Mouse (Mus musculus) brown adipose tissue, adult 24 weeks (tissue): ENCODE data around the gene Nacc1. TPM values are rescaled to one million over a fixed set of nuclear protein-coding genes. Genes with fewer than 3 reads are reported as not detected.
"Not testable (repeated sequence)": the region's sequence is repeated elsewhere in the genome, so short reads cannot be mapped to it uniquely, and the experiment has no call there.

Experiments
- H3K27ac ChIP-seq: fragments of 200-500 bp; replicated peaks from 2 replicates; pipeline ENCODE4 v1.5.1; 2012; ENCODE audit warnings: low read depth, mild to moderate bottlenecking, low read length
- H3K4me1 ChIP-seq: fragments of 200-500 bp; 2 replicates; pipeline ENCODE4 v1.6.1; 2012; ENCODE audit warnings: low read length, mixed read lengths; ENCODE audit not compliant: control insufficient read depth, insufficient read depth, insufficient read length
- H3K4me3 ChIP-seq: fragments of 200-500 bp; 2 replicates; pipeline ENCODE4 v1.5.1; 2012; ENCODE audit warnings: low read depth, mild to moderate bottlenecking, low read length, moderate library complexity; ENCODE audit not compliant: insufficient read depth
- polyA plus RNA-seq: library from polyadenylated mRNA; stranded (reverse); fragments of >200 nt; gene quantifications from 2 replicates; pipeline ENCODE4 v1.2.4, GENCODE M21; 2012; ENCODE audit not compliant: missing spikeins, insufficient read depth, insufficient read length

Nacc1 gene
- polyA plus RNA-seq, 1 experiment = 22.9 TPM

DNA sequence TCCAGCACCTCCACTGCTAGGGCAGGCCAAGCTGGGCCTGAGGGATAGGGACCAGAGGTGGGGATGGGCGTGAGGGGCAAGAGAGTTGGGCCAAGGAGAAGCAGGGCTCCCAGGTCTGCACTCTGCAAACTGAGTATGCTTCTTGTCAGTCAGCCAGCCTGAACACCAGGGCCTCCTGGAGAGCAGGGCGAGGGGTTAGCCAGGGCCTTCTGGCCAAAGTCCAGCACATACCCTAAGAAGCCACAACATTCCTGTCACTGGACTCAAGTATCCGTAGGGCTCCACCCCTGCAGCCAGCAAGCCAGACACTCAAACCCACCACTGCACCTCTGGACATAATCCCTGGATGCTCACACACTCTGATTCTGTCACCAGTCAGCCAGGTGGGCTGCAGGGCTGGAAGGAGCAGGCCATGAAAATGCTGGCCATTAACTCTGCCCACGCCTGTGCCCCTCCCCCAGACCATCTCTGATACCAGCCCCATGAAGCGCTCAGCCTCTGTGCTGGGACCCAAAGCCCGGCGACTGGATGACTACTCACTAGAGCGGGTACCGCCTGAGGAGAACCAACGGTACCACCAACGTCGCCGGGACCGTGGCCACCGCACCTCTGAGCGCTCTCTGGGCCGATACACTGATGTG, 51.5 kb downstream of the Nacc1 start:
- H3K4me1 ChIP-seq = peaks cover 7% of the 10 kb centered on the region; the same call in 1 of the 2 replicates
- no peak overlapping the region for H3K27ac ChIP-seq

DNA sequence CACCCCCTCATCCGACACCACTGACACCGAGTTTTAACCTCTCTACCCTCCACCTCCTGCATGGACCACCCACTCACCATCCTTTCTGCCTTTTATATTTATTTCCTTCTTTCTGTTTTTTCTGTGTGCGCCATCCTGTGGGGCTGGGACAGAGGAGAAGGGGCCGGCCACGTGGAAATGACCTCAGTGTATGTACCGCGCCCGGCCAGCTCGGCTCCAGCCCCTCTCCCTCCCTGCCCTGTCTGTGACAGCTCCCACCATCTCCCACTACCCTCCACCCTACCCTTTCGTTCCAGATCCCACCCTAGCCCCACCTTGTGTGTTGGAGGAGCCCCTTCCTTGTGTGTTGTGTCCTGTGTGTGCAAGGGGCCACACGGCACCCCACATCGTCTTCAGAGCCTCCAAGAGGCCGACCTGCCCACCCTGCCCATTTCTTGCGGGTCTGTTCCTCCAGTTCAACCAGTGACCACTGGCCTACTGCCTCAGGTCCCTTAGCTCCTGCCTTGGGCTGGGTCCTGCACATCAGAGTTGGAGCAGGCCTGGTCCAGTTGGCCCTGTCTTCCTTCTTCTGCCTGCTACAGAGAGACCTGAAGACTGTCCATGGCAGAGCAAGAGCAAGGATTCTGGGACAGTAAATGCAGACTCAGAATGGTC, 52.1 kb downstream of the Nacc1 start:
- H3K27ac ChIP-seq = peak overlapping the region; percentile 64
- no peak overlapping the region for H3K4me3 ChIP-seq
- peaks cover 7% of the 10 kb centered on the region; the same call in 1 of the 2 replicates for H3K4me1 ChIP-seq

More for the DNA sequence above, 51.5 kb downstream of the Nacc1 start:
- no peak overlapping the region for H3K4me3 ChIP-seq

DNA sequence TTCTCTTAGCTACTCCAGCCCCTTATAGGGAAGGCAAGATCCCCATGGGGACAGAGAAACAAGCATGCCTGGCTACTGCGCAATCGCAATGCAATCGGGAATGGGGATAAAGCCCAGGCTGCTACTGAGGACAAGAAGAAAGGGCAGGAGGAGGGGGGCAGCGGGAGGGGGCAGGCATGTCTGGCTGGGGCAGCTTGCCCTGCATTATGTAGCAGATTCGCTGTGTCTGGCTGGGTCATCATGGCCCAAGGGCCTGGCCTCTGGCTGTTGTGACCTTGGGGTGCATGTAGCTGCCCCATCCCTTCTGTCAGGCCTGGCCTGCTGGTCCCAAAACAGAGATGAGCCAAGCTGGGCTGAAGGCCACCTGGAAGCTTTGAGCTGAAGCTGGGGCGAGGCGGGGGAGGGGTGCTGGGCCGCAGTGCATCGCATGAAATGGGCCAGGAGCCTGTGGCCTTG, 52.8 kb downstream of the Nacc1 start:
- H3K4me3 ChIP-seq = no peak overlapping the region
- H3K4me1 ChIP-seq = peaks cover 7% of the 10 kb centered on the region; the same call in 1 of the 2 replicates
- H3K27ac ChIP-seq = 0 out of 2 replicates have a peak overlapping the region, but pooled peaks have one; percentile 64

DNA sequence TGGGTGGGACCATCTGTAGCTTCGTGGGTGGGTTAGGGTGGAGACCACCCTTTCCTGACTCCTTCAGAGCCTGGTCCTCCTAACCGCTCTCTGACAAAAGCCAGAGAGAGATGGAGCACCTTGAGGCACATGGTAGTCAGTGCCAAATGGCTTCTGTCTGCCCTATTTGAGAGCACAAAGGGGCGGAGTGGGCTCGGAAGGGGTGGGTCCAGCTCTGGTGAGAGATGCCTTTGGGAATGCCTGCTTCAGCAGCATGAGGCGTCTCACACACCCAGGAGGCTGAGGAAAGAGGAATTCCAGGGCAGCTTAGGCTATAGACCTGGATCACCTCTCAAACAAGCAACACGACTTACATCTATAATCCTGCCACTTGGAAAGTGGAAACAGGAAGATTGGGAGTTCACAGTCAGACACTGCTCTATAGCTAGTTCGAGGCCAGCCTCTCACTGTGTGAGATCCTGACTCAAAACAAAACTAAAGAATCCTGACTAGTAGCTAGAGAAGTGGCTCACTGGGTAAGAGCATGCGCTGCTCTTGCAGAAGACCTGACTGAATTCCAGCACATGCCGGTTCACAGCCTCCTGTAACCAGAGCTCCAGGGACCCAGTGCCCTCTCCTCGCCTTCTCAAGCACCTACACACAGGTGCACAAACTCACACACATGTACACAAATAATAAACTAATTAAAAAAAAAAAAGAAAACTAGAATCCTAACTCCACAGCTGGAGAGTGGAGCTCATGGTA, 53.6 kb downstream of the Nacc1 start:
- Histone ChIP-seq H3K4me1 (peaks cover 7% of the 10 kb centered on the region; the same call in 1 of the 2 replicates), H3K27ac (no peak overlapping the region; the same call in 1 of the 2 replicates), H3K4me3 (no peak overlapping the region)

DNA sequence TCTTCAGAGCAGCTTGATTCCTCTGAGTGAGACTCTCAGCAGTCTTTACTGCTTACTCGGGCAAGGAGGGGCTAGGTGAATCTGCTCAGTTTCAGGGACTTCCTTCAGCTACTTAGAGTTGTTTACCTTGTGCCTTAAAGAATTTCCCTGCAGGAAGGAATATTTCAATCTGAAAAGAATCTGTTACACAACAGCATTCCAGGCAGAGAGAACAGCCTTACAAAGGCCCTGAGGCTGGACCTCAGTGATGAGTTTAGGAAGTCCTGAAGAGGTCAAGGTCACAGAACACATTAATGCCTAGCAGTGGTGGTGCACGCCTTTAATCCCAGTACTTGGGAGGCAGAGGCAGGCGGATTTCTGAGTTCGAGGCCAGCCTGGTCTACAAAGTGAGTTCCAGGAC, 55.8 kb downstream of the Nacc1 start:
- H3K27ac ChIP-seq = no peak overlapping the region
- no peak overlapping the region for H3K4me3 ChIP-seq
- peaks cover 7% of the 10 kb centered on the region; the same call in 1 of the 2 replicates for H3K4me1 ChIP-seq

DNA sequence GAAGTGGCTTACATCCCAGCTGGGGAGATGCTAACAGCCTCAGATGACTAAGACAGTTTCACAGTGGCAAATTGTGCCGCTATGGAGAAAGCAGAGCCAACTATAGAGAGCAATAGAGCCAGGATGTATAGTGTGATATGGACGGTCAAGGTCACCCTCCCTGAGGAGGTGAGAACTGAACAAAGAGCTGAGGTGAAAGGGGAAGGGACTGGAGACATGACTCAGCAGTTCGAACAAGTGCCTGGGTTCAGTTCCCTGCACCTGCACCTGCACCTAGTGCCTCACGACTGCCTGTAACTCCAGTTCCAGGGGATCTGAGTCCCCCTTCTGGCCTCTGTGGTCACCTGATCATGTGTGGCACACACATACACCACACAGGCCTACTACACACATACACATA, 57.5 kb downstream of the Nacc1 start:
- Histone ChIP-seq H3K4me3 (no peak overlapping the region), H3K27ac (no peak overlapping the region), H3K4me1 (peaks cover 3% of the 10 kb centered on the region; the same call in 1 of the 2 replicates)

DNA sequence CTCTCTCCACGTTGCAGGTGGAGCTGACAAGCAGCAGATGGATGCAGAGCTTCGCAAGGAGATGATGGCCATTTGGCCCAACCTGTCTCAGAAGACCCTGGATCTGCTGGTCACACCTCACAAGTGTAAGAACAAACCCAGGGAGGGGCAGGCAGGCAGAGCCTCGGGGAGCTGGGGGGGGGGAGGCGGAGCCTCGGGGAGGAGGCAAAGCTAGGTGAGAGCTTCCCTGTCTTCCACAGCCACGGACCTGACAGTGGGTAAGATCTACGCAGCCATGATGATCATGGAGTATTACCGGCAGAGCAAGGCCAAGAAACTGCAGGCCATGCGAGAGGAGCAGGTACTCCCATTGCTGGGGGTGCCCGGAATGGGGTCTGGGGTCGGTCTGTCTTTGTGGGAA, 58.1 kb downstream of the Nacc1 start:
- no peak overlapping the region for H3K27ac ChIP-seq
- peaks cover 3% of the 10 kb centered on the region; the same call in 1 of the 2 replicates for H3K4me1 ChIP-seq
- no peak overlapping the region for H3K4me3 ChIP-seq

DNA sequence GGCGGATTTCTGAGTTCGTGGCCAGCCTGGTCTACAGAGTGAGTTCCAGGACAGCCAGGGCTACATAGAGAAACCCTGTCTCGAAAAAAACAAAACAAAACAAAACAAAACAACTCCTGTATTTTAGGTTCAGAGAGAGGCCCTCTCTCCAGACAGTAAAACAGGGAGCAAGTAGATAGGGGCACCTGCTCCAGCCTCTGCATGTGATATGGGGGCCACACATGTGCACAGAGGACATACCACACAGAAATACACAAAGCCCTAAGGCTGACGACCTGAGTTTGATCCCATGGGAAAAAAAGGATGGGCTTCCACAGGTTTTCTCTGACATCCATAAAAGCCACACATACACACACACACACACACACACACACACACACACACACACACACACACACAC, 64.2 kb downstream of the Nacc1 start:
- not testable (repeated sequence) for H3K27ac ChIP-seq, H3K4me3 ChIP-seq, H3K4me1 ChIP-seq

DNA sequence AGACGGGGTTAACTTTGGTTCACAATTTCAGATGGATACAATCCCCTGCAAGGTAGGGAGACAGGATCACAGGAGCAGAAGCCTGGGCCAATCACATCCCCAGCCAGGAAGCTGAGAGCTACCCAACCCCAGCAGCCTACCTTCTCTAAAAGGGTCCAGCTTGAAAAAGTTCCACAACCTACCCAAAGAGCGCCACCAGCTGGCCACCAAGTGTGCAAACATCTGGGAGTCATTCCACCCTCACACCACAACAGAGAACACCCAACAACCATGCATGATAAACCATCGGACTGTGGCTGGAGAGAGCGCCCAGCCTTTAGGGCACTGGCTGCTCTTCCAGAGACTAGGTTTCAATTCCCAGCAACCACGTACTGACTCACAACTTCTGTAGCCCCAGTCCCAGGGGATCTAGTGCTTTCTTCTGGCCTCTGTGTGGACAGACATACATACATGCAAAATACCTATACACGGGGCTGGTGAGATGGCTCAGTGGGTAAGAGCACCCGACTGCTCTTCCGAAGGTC, 66.5 kb downstream of the Nacc1 start:
- Histone ChIP-seq H3K4me1 (no peaks in the 10 kb centered on the region; the same call in 1 of the 2 replicates), H3K4me3 (no peak overlapping the region), H3K27ac (no peak overlapping the region)

Other genes starting within 250 kb of the Nacc1 start
- 17.2 and 62.3 TPM in 2 replicates for gene Ier2, start 25.0 kb downstream of the Nacc1 start, polyA plus RNA-seq
- gene Trmt1, start 1.6 kb downstream of the Nacc1 start, polyA plus RNA-seq = 25.1 and 33.4 TPM in 2 replicates
- 2.9 and 3.1 TPM in 2 replicates for gene Lyl1, start 13.6 kb upstream of the Nacc1 start, polyA plus RNA-seq
- gene G430095P16Rik, start 35.1 kb upstream of the Nacc1 start, polyA plus RNA-seq = 1.9 TPM in 1 of 2 replicates, not detected in the other
- gene Nfix, start 112.5 kb upstream of the Nacc1 start, polyA plus RNA-seq = 74.6 and 78.4 TPM in 2 replicates
- 7.2 and 9.4 TPM in 2 replicates for gene Dand5, start 135.0 kb upstream of the Nacc1 start, polyA plus RNA-seq
- gene Gadd45gip1, start 143.7 kb upstream of the Nacc1 start, polyA plus RNA-seq = 32.2 and 37.2 TPM in 2 replicates
- 73.3 and 79.3 TPM in 2 replicates for gene Rad23a, start 152.8 kb upstream of the Nacc1 start, polyA plus RNA-seq
- gene Calr, start 159.1 kb upstream of the Nacc1 start, polyA plus RNA-seq = 211 and 306 TPM in 2 replicates
- gene Farsa, start 169.1 kb upstream of the Nacc1 start, polyA plus RNA-seq = 11.3 and 14.4 TPM in 2 replicates
- gene Syce2, start 184.2 kb upstream of the Nacc1 start, polyA plus RNA-seq = 3.3 and 3.6 TPM in 2 replicates
- 53.8 and 76.8 TPM in 2 replicates for gene Gcdh, start 206.1 kb upstream of the Nacc1 start, polyA plus RNA-seq
- not detected in 2 replicates for gene Klf1, start 214.1 kb upstream of the Nacc1 start, polyA plus RNA-seq
- gene Dnase2a, start 220.7 kb upstream of the Nacc1 start, polyA plus RNA-seq = 4.6 and 12.9 TPM in 2 replicates
- gene Mast1, start 249.5 kb upstream of the Nacc1 start, polyA plus RNA-seq = not detected in 2 replicates